Mouse (Mus musculus) naive thymus-derived CD4-positive, alpha-beta T cell, adult 5 months (primary cell): ENCODE results near the gene Ankrd11. TPM values are rescaled to one million over a fixed set of nuclear protein-coding genes. Genes with fewer than 3 reads are reported as not detected.

Experiments used
- polyA plus RNA-seq: library from polyadenylated mRNA; unstranded; fragments of 100-300 nt; shearing (Covaris generic); gene quantifications from one replicate; pipeline ENCODE4 v1.2.1, GENCODE M21; 2017

Ankrd11 gene
- 413 TPM for polyA plus RNA-seq

GRCm38 (mm10) chr8:123042158-123042973 lies at the start of gene Ankrd11:
Ankrd11 (minus strand) TSS chr8:123042277.

GRCm38 (mm10) chr8:123062721-123063120 lies 20.6 kb upstream of the Ankrd11 start, which contains the start of gene Spg7:
Spg7 (plus strand) TSS chr8:123062942.

GRCm38 (mm10) chr8:122847829-122848561 lies 194.1 kb downstream of the Ankrd11 start, which contains the start of gene Cdh15:
Cdh15 (plus strand) TSS chr8:122847966.

Other genes with a start within 250 kb of the Ankrd11 start
- gene Cdh15, start 194.3 kb downstream of the Ankrd11 start, polyA plus RNA-seq: not detected
- gene Spg7, start 20.7 kb upstream of the Ankrd11 start, polyA plus RNA-seq: 96.0 TPM
- gene Rpl13, start 60.1 kb upstream of the Ankrd11 start, polyA plus RNA-seq: 1,111 TPM
- gene Cpne7, start 75.1 kb upstream of the Ankrd11 start, polyA plus RNA-seq: 0.17 TPM
- not detected for gene Sult5a1, start 116.0 kb upstream of the Ankrd11 start, polyA plus RNA-seq
- gene Dpep1, start 144.0 kb upstream of the Ankrd11 start, polyA plus RNA-seq: not detected
- 129 TPM for gene Chmp1a, start 170.5 kb upstream of the Ankrd11 start, polyA plus RNA-seq
- not detected for gene Spata33, start 170.6 kb upstream of the Ankrd11 start, polyA plus RNA-seq
- gene Cdk10, start 182.6 kb upstream of the Ankrd11 start, polyA plus RNA-seq: 22.1 TPM
- gene Spata2l, start 194.0 kb upstream of the Ankrd11 start, polyA plus RNA-seq: 15.3 TPM
- gene Zfp276, start 211.9 kb upstream of the Ankrd11 start, polyA plus RNA-seq: 43.1 TPM
- 20.9 TPM for gene Vps9d1, start 212.1 kb upstream of the Ankrd11 start, polyA plus RNA-seq